Mouse (Mus musculus): Measurements from ENCODE around the gene Hmx3.
A peak's percentile ranks its signal among the peaks of the same experiment; 100 is the strongest.

Hmx3 gene

DNA sequence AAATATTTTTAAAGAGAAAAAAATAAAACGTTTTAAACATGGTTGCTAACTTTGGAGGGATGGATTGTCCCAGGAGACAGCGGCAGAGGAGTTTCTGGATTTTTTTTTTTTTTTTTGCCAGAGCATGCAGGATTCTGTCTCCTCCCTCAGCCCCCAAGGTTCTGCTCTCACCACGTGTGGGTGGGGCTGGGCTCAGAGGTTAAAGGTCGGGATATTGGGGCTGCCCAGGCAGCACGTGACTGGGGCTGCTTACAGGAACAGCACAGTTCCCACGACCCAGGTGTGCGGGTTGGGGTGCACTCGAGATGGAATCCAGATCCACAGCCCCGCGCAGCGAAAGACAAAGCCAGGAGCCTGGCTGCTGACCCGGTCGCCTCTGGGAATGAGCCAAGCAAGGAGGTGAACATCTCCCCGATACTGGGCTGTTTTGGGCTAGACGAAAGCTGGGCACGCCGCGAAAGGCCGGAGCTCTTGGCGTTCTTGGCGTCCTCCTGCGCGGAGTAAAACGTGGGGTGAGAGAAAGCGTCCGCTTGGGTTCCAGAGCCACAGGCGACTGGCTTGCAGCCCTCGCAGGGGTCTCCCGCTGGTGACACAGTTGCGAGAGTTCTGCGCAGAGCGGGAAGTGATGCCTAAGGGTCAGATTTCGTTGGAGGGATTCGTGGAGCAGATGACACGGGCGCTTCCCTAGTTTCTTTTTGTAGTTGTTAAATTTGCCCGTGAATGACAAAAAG is 14.0 kb downstream of the Hmx3 start:
- no peak for DNase-seq

GRCm38 (mm10) chr7:131557751-131558150 is 15.1 kb downstream of the Hmx3 start:
- DNase-seq: no peak

- DNase-seq: peak; percentile 91
Observed at GRCm38 (mm10) chr7:131559986-131560696, 17.5 kb downstream of the Hmx3 start, which contains the start of gene Bub3. Gene Bub3 (plus strand): TSS chr7:131560222.

- no peak for DNase-seq
Observed at GRCm38 (mm10) chr7:131560697-131561042, 18.0 kb downstream of the Hmx3 start.

GRCm38 (mm10) chr7:131575246-131575645 is 32.6 kb downstream of the Hmx3 start:
- no peak for DNase-seq

DNA sequence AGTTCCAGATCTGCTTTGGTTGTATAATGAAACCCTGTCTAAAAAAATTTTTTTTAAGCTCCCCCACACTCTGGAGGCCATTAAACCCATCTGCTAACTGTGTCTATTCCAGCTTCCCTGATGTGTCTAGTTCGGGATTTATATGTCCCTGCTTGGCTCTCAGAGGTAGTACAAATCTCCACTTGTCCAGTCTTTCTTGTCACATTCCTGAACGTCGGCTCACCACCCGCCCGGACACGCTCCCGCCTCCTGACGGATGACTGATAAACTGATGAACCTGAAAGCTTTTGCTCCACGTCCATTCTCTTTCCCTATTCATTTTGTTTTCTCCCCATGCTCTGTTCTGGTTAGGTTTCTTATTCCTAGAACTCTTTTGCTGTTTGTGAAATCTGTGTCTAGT is 39.5 kb downstream of the Hmx3 start:
- DNase-seq: no peak

GRCm38 (mm10) chr7:131585551-131585950 is 42.9 kb downstream of the Hmx3 start:
- DNase-seq: no peak

Data from liver (tissue).